Mouse (Mus musculus): Measurements from ENCODE around the gene Rspry1. TPM values are rescaled to one million over a fixed set of nuclear protein-coding genes. Genes with fewer than 3 reads are reported as not detected.

The Rspry1 gene
- total RNA-seq, 2 experiments from 2014 or later = 25.8 to 26.1 TPM

GRCm38 (mm10) chr8:94575148-94575547 lies 26.6 kb upstream of the Rspry1 start:
- TF ChIP-seq CTCF (conservative IDR thresholded peaks at IDR 0.05) = no peak
- Histone ChIP-seq H3K27ac (peak overlapping the region; percentile 64; the same call in 1 of the 2 replicates), H3K4me3 (no peak overlapping the region)
- DNase-seq (ENCODE audit: low spot score in 2 of 2) = no peak

GRCm38 (mm10) chr8:94581820-94582483 lies 19.8 kb upstream of the Rspry1 start:
- H3K27ac ChIP-seq = peak overlapping the region; percentile 49
- TF ChIP-seq CTCF (conservative IDR thresholded peaks at IDR 0.05) = no peak
- DNase-seq (ENCODE audit: low spot score in 2 of 2) = no peak
- H3K4me3 ChIP-seq = no peak overlapping the region

GRCm38 (mm10) chr8:94582569-94582968 lies 19.2 kb upstream of the Rspry1 start:
- Histone ChIP-seq H3K27ac (peak overlapping the region; percentile 49), H3K4me3 (no peak overlapping the region)
- DNase-seq (ENCODE audit: low spot score in 2 of 2) = no peak
- no peak for TF ChIP-seq CTCF (conservative IDR thresholded peaks at IDR 0.05)

- TF ChIP-seq CTCF (conservative IDR thresholded peaks at IDR 0.05) = peak; percentile 90
- no peak overlapping the region; the same call in 1 of the 2 replicates for H3K27ac ChIP-seq
- peak; percentile 62 to 71 for DNase-seq (ENCODE audit: low spot score in 2 of 2)
- H3K4me3 ChIP-seq = no peak overlapping the region
Observed at GRCm38 (mm10) chr8:94584238-94584817, 17.4 kb upstream of the Rspry1 start.

GRCm38 (mm10) chr8:94591691-94592090 lies 10.0 kb upstream of the Rspry1 start:
- Histone ChIP-seq H3K27ac (no peak overlapping the region), H3K4me3 (no peak overlapping the region)
- DNase-seq (ENCODE audit: low spot score in 2 of 2) = no peak
- TF ChIP-seq CTCF (conservative IDR thresholded peaks at IDR 0.05) = no peak

GRCm38 (mm10) chr8:94594211-94594610 lies 7.5 kb upstream of the Rspry1 start:
- no peak for DNase-seq (ENCODE audit: low spot score in 2 of 2)
- Histone ChIP-seq H3K27ac (no peak overlapping the region), H3K4me3 (no peak overlapping the region)
- TF ChIP-seq CTCF (conservative IDR thresholded peaks at IDR 0.05) = peak; percentile 80

- no peak for DNase-seq (ENCODE audit: low spot score in 2 of 2)
- TF ChIP-seq CTCF (conservative IDR thresholded peaks at IDR 0.05) = no peak
- Histone ChIP-seq H3K4me3 (peak overlapping the region; percentile 74), H3K27ac (peak overlapping the region; percentile 86; the same call in 1 of the 2 replicates)
Observed at GRCm38 (mm10) chr8:94600478-94600877, 1.3 kb upstream of the Rspry1 start.

- no peak for TF ChIP-seq CTCF (conservative IDR thresholded peaks at IDR 0.05)
- peak overlapping the region; percentile 86 for H3K27ac ChIP-seq
Observed at GRCm38 (mm10) chr8:94601034-94601606, 617 bp upstream of the Rspry1 start.

GRCm38 (mm10) chr8:94602471-94603131 lies 864 bp downstream of the Rspry1 start:
- no peak for TF ChIP-seq CTCF (conservative IDR thresholded peaks at IDR 0.05)
- no peak for DNase-seq (ENCODE audit: low spot score in 2 of 2)
- Histone ChIP-seq H3K27ac (peak overlapping the region; percentile 95), H3K4me3 (peak overlapping the region; percentile 74)

More at GRCm38 (mm10) chr8:94601034-94601606, 617 bp upstream of the Rspry1 start:
- peak overlapping the region; percentile 74 for H3K4me3 ChIP-seq
- DNase-seq (ENCODE audit: low spot score in 2 of 2) = no peak

- Histone ChIP-seq H3K4me3 (no peak overlapping the region), H3K27ac (no peak overlapping the region)
- TF ChIP-seq CTCF (conservative IDR thresholded peaks at IDR 0.05) = no peak
- DNase-seq (ENCODE audit: low spot score in 2 of 2) = no peak
Observed at GRCm38 (mm10) chr8:94604030-94604429, 2.3 kb downstream of the Rspry1 start.

GRCm38 (mm10) chr8:94607064-94607463 lies 5.3 kb downstream of the Rspry1 start:
- Histone ChIP-seq H3K4me3 (no peak overlapping the region), H3K27ac (no peak overlapping the region)
- no peak for DNase-seq (ENCODE audit: low spot score in 2 of 2)
- TF ChIP-seq CTCF (conservative IDR thresholded peaks at IDR 0.05) = peak; percentile 42

- TF ChIP-seq CTCF (conservative IDR thresholded peaks at IDR 0.05) = no peak
- Histone ChIP-seq H3K4me3 (no peak overlapping the region), H3K27ac (no peak overlapping the region)
- DNase-seq (ENCODE audit: low spot score in 2 of 2) = no peak
Observed at GRCm38 (mm10) chr8:94624885-94625284, 23.1 kb downstream of the Rspry1 start.

- no peak overlapping the region for H3K27ac ChIP-seq
- no peak overlapping the region for H3K4me3 ChIP-seq
- no peak for DNase-seq (ENCODE audit: low spot score in 2 of 2)
- no peak for TF ChIP-seq CTCF (conservative IDR thresholded peaks at IDR 0.05)
Observed at GRCm38 (mm10) chr8:94633564-94634194, 31.9 kb downstream of the Rspry1 start.
